Mouse (Mus musculus) lung, postnatal 14 days (tissue): ENCODE data around the gene Npcd.
A peak's percentile ranks its signal among the peaks of the same experiment; 100 is the strongest.

Experiments used
- DNase-seq: peaks from one replicate; pipeline ENCODE4 v3.0.0; 2021

The Npcd gene

DNA sequence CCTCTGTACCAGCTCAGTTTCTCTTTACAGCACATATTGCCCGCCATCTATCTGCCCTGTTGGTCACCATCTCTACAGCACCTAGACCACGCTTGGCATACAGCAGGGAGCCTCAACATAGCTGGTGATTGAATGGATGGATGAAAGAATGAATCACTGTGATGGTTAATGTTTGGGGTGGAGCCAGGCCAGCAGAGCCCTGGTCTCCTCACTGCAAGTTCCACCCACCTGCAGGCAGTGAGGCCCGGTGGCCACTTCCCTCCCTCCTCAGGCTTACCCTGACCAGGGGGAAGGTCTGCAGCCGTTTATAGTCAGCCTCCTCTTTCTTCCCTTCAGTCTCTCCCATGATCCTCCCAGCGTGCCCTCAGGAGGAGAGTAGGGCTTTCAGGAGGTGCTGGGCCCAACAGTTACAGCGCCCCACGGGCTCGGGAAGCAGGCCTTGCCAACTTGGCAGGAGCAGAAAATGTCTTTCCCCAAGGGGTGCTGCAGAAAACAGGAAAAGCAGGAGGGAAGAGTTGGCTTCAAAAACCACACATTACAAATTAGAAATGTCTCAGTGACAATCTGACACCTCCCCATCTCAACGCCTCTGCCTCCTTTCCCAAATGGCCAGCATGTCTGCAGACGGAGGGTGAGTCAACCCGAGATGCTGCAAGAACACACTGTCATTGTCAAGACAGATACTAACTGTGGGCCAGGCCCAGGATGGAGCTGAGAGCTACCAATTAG is 69.3 kb downstream of the Npcd start:
- no peak for DNase-seq

DNA sequence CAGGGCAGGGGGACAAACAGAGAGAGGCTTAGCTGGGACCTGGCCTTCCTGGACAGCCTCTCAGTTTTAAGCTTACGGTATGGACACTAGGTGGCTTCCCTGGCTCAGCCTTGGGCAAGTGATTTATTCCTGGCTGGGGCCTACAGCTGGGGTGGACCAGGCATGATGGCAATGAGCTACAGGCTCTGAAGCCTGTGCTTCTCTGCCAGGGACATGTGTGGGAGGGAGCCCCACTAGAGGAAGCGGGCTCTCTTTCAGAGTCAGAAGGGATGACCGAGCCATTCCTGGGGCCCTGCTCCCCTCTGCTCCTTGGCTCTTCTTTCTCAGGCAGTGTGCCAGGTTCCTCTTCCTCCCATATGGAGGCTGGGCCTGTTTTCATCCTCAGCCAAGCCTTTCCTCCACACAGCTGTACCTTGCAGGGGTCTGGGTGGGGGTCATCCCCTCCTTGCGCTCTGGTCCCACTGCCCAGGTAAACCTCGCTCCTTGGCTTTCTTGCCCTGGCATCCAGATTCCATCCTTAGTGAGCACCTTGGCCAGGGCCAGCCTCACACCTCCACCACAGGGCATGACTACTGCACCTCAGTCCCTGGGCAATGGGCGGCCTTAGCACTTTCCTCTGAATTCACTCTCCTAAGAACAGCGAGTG is 70.3 kb downstream of the Npcd start:
- no peak for DNase-seq

DNA sequence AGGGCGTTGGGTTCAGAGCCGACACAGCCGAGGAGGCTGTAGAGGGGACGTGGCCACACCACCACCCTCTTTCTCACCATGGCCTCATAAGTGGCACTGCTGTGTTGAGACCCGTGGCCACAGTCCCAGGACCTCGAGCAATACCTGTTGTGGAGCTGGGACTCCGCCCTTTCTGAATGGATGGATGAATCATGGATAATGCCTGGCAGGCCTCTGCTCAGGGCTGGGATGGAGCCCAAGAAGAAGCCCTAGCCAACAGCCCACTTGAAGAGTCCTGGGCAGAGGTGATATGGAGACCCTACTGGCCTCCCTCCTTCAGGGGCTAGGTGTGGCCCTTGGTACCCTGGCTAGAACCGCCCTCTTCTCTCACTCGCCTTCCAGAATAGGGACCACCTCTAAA is 71.0 kb downstream of the Npcd start:
- DNase-seq, result no peak

DNA sequence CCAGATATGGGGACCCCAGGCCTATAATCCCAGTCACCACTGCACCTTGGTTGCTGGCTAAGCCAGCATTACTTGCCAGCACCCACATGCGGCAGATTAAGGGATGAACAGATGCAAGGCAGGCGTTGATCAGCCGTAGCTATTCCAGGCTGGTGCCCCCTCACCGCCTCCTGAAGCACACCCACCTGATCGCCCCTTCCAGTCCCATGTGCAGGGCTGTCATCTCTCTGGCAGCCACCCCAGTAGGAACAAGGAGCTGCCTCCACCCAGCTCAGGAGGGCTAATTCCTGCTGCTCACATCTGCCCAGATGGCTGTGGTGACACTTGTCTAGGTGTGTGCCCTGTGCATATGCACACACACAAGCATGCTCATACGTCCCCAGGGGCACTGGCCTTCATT is 73.1 kb downstream of the Npcd start:
- DNase-seq, result no peak

GRCm38 (mm10) chr15:79757118-79757517 is 76.9 kb downstream of the Npcd start:
- no peak for DNase-seq

GRCm38 (mm10) chr15:79755977-79756625 is 77.9 kb downstream of the Npcd start:
- no peak for DNase-seq

DNA sequence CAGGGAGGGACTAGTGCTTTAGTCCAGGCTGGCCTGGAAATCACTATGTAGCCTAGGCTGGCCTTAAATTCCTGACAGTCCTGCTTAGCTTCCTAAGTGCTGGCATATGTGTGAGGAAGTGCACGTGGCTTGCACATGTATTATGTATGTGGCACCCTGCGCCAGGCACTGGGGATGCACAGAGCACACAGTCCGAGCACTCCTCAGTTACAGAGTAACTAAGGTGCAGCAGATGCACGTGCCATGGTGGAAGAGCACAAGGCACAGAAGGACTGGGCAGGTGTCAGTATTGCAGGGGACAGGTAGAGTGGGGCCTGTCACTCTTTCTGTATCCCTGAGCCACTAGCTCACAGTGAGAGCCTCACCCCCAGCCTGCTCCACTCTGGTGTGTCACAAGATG is 78.9 kb downstream of the Npcd start:
- DNase-seq, result no peak

- no peak for DNase-seq
These were observed 80.2 kb downstream of the Npcd start for GRCm38 (mm10) chr15:79753873-79754272.

DNA sequence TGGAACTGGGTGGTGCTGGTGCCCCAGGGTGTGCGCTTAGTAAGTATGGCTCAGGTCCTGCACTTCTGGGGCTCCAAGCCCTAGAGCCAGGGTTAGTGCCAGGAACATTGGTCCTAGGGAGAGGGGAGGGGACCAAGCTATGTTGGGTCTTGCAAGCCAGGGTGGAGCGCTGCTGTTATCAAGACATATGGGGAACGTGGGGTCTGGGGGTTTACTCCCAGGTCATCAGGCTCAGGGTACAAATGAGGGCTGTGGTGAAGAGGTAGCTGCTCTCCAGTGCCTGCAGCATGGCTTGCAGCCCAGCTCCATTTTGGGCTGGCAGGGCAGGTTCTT is 80.7 kb downstream of the Npcd start:
- no peak for DNase-seq

- DNase-seq, result peak; percentile 82
These were observed 81.2 kb downstream of the Npcd start for GRCm38 (mm10) chr15:79752742-79753419.

DNA sequence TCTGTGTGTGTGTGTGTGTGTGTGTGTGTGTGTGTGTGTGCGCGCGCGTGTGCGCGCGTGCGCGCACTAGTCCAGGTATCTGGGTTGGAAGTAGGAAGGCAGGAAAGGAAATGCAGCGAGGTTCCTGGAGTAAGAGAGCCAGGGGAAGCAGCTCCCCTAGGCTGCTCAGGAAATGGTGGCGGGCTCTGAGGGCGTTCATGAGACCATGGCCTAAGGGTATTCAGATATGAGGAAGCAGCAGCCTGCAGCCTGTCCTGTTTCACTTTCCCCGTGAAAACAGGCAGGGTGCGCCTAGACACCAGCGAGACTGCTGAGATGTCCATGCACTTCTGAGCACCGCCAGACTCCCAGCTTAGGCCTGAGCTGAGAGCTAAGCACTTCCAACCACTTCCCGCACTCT is 82.3 kb downstream of the Npcd start:
- no peak for DNase-seq

- peak; percentile 53 for DNase-seq
These were observed 83.8 kb downstream of the Npcd start for GRCm38 (mm10) chr15:79750266-79750665.

GRCm38 (mm10) chr15:79749162-79749561 is 84.9 kb downstream of the Npcd start:
- no peak for DNase-seq

DNA sequence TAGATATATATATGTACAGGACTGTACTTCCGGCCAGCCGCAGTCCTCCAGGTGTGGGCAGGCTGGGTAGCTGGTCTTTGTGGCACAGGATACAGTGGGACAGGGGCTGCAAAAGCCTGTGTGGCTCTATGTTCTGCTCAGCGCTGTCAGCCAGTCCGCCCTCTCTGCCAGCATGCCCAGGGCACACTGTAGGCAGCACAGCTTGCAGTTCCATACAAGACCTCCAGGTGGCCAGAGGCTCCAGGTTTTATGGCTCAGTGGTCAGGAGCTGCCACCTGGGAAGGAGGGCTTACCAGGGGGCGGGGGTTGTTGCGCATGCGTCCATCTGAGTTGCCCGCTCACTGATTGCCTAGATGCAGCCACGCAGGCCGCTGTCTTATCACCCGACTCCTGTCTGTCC is 86.0 kb downstream of the Npcd start:
- DNase-seq, result no peak

DNA sequence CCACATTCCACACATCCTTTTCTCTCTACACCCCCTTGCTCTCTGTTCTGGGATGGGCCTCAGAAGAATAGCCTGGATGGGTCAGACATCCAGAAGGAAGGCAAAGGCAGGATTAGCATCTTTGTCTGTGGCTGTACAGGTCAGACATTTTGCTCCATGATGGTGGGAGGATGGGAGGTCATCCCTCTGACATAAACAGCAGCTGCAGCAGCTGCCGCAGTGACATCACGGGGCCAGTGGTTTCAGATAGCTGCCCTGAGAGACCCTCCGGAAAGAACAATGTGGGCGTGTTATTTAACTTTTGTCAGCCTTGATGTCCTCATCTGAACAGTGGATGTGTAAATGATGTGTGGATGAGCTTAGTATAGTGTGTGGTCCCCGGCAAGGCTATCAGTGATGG is 88.2 kb downstream of the Npcd start:
- DNase-seq, result no peak

GRCm38 (mm10) chr15:79745312-79745711 is 88.7 kb downstream of the Npcd start:
- no peak for DNase-seq

- DNase-seq, result no peak
These were observed 89.3 kb downstream of the Npcd start for GRCm38 (mm10) chr15:79744742-79745141.

GRCm38 (mm10) chr15:79744001-79744400 is 90.0 kb downstream of the Npcd start:
- no peak for DNase-seq

DNA sequence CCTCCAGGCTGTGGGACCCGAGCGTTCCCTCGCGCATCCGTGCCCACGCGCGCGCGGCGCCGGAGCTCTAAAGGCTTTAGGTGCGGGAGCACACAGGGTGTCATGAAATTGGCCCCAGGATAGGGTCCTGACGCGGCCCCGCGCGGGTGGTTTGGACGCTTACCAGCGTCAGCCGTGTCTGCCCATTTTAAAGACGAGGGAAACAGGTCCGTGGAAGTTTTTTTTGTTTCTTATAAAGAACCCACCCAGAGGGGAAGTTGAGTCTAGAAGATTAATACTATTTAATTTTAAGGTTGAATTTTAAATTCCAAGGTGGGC is 91.4 kb downstream of the Npcd start:
- no peak for DNase-seq

- peak; percentile 95 for DNase-seq
These were observed 91.9 kb downstream of the Npcd start, which contains the start of gene Sun2 for GRCm38 (mm10) chr15:79741921-79742705. TSS of gene Sun2 (minus strand) at chr15:79742536.

DNA sequence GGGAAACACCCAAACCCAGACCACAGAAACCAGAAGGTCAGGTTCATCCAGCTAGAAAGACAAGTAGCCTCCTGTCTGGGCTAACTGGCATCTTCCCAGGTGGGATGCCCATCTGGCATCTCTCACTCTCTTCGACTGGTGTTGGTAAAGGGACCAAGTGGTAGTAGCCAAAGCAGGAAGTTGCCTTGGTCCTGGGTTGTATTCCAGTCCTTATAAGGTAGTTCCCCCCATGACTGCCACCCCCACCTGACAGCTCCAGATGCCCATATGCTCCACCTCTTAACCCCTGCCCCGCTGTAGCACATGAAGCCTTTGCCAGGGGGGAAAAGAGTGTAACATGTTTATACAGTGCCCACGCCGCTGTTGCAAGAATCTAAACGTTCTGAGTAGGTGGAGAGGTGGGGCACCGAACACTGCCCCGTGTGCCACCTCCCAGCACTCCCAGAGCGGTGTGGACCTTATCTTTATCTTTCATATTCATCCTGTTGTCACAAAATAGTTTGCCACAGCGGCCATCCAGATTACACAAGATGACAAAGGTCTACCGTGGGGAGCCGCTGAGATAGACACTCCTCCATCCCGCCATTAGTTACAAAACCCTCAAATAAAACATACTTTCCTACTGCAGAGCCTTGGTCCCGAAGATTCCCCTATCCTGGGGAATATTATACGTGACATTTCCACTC is 92.7 kb downstream of the Npcd start:
- DNase-seq, result no peak

GRCm38 (mm10) chr15:79740739-79741138 is 93.3 kb downstream of the Npcd start:
- no peak for DNase-seq
